Mouse (Mus musculus): ENCODE results near the gene Agpat2. TPM values are rescaled to one million over a fixed set of nuclear protein-coding genes. Genes with fewer than 3 reads are reported as not detected.

Agpat2 gene
- 13.2 and 14.5 TPM in 2 replicates for polyA plus RNA-seq (2016; fragmentation: Nextera tagmentation; extraction: Ambion mirVana)

DNA sequence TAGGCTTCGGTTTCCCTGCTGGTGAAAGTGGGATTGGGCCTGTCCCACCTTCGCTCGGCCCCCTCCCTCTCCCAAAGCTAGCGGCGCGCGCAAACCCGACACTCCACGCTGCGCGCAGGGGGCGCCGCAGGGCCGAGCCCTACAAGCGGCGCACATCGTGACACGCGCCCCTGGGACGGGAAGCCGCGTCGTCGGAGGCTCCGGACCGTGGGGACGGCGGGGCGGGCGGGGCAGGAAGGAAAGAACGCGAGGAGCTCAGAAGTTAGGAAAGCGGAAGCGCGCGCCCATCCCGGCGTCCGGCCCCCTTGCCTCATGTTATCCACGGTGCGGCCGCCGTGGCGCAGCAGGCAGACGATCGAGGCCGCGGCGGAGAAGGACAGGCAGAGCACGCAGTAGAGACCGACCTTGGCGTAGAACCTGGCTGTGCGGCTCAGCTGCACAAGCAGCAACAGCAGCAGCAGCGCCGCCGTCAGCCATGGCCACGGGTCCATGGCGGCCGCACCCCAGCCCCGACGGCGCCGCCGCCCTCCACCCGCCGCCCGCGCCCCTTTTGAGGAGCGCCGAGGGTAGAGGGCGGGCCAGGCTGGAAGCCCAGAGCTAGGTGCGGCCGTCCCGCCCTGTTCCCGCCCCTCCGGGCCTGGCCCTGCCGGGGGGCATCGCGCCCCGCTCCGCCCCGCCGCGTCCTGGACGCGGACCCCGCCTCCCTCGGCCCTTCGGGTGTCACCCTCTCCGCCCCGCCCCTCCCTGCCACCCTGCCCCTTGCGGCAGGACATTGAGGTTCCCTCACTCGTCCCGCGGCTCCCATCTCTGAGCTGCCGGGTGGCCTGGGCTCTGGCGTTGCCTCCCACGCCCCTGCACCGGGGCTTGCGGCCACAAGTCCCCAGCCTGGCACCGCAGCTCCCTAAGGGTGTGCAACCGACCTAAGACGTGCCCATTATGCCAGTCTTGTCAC lies at the start of gene Agpat2:
Agpat2 (minus strand) TSS at position 698 of the 952 bp plus-strand sequence.
- DNase-seq (ENCODE audit: low spot score): peak; percentile 78
- peak within 1 kb of the TSS; percentile 76 for H3K4me3 ChIP-seq
- H3K4me1 ChIP-seq: peaks cover 20% of the 10 kb centered on the region
- H3K9me3 ChIP-seq (replicated peaks): no peaks in the 10 kb centered on the region
- no peaks in the 10 kb centered on the region for H3K36me3 ChIP-seq
- peaks cover 59% of the 10 kb centered on the region for H3K27me3 ChIP-seq (ENCODE audit: low read depth, poor library complexity, severe bottlenecking)
- peak within 1 kb of the TSS; percentile 85 for H3K27ac ChIP-seq
- under 1% methylated on average over 98 of the region's 103 CpGs for WGBS

DNA sequence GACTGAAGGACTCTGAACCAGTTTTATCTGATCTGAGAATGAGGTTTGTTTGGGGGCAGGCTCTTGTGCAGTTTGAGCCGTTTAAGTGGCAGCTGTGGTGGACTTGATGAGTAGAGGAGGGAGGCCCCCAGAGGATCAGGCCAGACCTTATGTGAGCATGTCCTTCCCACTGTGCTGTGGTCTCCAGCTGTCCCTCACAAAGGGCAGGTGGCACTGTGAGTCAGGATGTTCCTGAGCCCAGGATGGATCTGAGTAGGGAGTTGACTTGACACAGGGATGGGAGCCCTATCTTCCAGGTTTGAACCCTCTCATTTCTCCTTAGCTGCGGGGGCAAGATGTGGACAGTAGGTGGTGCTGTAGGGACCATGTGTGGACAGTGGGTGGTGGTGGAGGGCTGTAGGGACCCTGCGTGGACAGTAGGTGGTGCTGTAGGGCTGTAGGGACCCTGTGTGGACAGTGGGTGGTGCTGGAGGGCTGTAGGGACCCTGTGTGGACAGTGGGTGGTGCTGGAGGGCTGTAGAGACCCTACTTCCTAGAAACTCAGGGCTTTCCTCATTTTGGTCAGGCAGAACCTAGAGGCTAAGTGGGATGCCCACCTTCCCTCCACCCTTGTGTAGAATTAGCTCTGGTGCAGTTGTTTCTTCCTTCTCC lies 42.6 kb upstream of the Agpat2 start:
- WGBS: 34% methylated on average over 3 of the region's 3 CpGs

DNA sequence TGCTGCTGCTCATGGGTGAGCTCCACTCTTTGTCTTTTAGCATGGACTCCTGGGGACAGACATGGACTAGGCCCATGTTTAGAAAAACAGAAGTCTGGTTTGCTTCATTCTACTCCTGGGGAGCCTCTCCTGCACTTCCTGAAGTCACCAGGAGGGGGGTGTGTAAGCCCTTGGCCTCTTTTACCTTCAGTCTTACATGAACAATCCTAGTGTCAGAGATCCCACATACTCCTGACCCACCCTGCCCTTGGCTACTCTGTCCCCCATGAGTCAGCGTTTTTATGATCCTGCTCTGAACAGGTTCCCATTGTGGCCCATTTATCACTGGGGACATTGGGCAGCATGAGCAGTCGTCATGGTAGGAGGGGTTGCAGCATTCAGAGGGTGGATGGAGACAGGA lies 39.7 kb upstream of the Agpat2 start:
- DNase-seq (ENCODE audit: low spot score): peak; percentile 63
- 57% methylated on average over 2 of the region's 2 CpGs for WGBS

More for the DNA sequence above, 42.6 kb upstream of the Agpat2 start:
- no peak overlapping the region for H3K4me3 ChIP-seq
- H3K27me3 ChIP-seq (ENCODE audit: low read depth, poor library complexity, severe bottlenecking): no peaks in the 10 kb centered on the region
- peak; percentile 87 for DNase-seq (ENCODE audit: low spot score)
- no peak overlapping the region for H3K27ac ChIP-seq
- no peaks in the 10 kb centered on the region for H3K4me1 ChIP-seq
- H3K9me3 ChIP-seq (replicated peaks): no peaks in the 10 kb centered on the region
- no peaks in the 10 kb centered on the region for H3K36me3 ChIP-seq

DNA sequence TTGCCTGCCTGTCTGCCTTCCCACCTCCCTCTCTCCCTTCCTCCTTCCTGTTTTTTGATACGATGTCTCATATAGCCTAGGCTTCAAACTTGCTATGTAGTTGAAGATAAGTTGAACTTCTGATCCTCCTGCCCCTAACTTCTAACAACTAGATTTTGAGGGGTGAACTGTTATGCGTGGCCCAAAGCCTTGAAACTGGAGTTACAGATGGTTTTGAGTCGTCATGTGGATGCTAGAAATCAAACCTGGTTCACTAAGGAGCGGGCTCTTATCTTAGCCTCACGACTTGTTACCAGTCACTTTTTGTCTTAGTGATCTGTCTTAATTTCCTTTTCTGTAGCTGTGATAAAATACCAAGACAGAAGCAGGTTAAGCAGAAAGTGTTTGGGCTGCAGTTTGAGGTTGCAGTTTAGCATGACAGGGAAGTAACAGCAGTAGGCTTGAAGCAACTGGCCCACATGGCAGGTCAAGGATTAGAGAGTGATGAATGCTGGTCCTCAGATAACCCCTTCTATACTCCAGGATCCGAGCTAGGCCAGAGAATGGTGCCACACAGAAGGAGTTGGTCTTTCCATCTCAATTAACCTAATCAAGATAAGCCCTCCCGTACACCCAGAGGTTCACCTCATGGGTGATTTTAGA lies 36.9 kb upstream of the Agpat2 start:
- peak overlapping the region; percentile 97; the same call in 1 of the 2 replicates for H3K27ac ChIP-seq
- WGBS: 73% methylated on average over 7 of the region's 7 CpGs
- H3K4me3 ChIP-seq: no peak overlapping the region
- DNase-seq (ENCODE audit: low spot score): no peak
- H3K9me3 ChIP-seq (replicated peaks): no peaks in the 10 kb centered on the region
- H3K36me3 ChIP-seq: peaks cover 32% of the 10 kb centered on the region
- no peaks in the 10 kb centered on the region for H3K27me3 ChIP-seq (ENCODE audit: low read depth, poor library complexity, severe bottlenecking)
- peaks cover 28% of the 10 kb centered on the region for H3K4me1 ChIP-seq

More for the DNA sequence above, 39.7 kb upstream of the Agpat2 start:
- Histone ChIP-seq H3K9me3 (replicated peaks) (no peaks in the 10 kb centered on the region), H3K27ac (no peak overlapping the region), H3K4me1 (peaks cover 12% of the 10 kb centered on the region), H3K27me3 (ENCODE audit: low read depth, poor library complexity, severe bottlenecking) (no peaks in the 10 kb centered on the region), H3K4me3 (no peak overlapping the region), H3K36me3 (peaks cover 3% of the 10 kb centered on the region; the same call in 1 of the 2 replicates)

DNA sequence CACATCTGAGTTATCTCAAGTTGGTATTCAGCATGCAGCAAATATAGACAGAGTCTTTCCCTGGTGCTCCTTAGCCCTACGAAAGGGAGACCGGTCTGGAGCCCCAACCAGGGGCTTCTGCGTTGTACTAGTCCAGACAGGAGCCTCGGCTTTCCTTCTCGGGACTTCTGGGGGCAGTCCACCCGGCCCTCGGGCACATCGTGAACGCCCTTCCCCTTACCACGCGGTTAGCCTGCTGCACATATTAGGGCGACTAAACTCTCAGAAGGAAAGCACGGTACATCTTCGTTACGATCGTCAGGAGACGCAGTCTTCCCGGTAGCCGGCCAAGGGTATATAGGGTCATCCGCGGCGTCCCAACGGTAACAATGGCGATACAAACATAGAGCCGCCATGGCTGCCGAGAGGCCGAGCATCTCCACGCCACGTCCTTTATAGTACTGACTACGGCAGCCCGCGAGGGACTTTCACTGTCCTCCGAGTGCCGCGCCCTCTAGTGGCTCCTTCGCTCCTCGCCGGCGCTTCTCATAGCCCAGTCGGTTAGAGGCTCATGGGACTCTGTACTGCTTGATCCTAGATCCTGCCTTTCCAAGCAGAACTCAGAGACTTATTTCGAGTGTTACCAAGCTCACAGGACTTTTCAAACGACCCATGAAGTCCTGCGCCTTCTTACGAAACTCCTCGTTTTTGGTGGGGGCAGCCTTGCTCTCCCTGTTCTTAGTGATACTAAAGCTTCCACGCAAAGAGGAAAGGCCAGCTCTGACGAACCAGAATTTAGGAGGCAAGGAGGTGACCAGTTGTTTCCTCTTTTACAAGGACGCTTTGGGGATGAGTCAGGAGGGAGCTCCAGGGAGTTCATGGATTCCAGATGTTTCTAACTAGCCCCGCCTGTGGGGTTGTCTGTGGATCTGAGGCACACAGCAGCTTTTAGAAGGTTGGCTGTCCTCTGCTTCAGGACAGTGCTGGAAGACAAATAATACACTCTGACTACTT lies 35.9 kb upstream of the Agpat2 start:
- WGBS: 4% methylated on average over 49 of the region's 49 CpGs
- H3K4me1 ChIP-seq: peaks cover 36% of the 10 kb centered on the region
- H3K27ac ChIP-seq: peak overlapping the region; percentile 97
- peak; percentile 100 for DNase-seq (ENCODE audit: low spot score)
- no peaks in the 10 kb centered on the region for H3K9me3 ChIP-seq (replicated peaks)
- H3K27me3 ChIP-seq (ENCODE audit: low read depth, poor library complexity, severe bottlenecking): no peaks in the 10 kb centered on the region
- peaks cover 41% of the 10 kb centered on the region for H3K36me3 ChIP-seq
- peak overlapping the region; percentile 79 for H3K4me3 ChIP-seq

DNA sequence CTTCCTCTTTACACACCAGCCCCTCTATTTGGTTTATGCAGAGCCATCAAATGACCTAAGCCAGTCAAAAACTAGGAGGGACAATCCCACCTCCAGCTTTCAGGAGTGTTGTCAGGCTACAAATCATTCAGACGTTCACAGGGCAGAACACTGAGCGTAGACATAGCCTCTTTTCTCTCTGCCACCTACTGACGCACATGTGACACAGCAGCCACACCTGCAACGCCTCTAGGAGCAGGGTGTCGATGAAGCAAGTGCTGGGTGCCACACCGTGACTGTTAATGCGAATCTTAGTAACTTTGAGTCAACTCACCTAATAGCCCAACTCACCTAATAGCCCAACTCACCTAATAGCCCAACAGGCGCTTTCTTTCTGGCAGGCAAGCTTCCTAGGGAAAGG lies 34.9 kb upstream of the Agpat2 start:
- Histone ChIP-seq H3K4me1 (peaks cover 45% of the 10 kb centered on the region), H3K9me3 (replicated peaks) (no peaks in the 10 kb centered on the region), H3K36me3 (peaks cover 52% of the 10 kb centered on the region), H3K27me3 (ENCODE audit: low read depth, poor library complexity, severe bottlenecking) (no peaks in the 10 kb centered on the region), H3K4me3 (peak overlapping the region; percentile 79), H3K27ac (peak overlapping the region; percentile 97)
- WGBS: 10% methylated on average over 8 of the region's 8 CpGs
- DNase-seq (ENCODE audit: low spot score): peak; percentile 56

DNA sequence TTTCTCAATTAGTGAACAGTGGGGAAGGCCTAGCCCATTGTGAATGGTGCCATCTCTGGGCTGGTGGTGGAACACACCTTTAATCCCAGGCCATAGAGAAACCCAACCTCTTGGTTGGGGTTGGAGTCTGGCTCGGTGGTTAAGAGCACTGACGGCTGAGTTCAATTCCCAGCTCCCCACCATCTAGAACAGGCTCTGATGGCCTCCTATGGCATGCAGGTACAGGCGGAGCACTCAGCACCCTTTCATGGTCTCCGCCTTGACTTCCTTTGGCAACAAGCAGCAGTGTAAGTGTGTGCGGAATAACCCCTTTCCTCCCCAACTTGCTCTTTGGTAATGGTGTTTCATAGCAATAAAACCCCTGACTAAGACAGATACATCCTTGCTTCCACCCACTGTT lies 34.4 kb upstream of the Agpat2 start:
- no peaks in the 10 kb centered on the region for H3K9me3 ChIP-seq (replicated peaks)
- H3K4me1 ChIP-seq: peaks cover 45% of the 10 kb centered on the region
- H3K4me3 ChIP-seq: peak overlapping the region; percentile 79
- H3K27ac ChIP-seq: peak overlapping the region; percentile 97; the same call in 1 of the 2 replicates
- 71% methylated on average over 5 of the region's 5 CpGs for WGBS
- DNase-seq (ENCODE audit: low spot score): no peak
- H3K27me3 ChIP-seq (ENCODE audit: low read depth, poor library complexity, severe bottlenecking): no peaks in the 10 kb centered on the region
- peaks cover 57% of the 10 kb centered on the region for H3K36me3 ChIP-seq

DNA sequence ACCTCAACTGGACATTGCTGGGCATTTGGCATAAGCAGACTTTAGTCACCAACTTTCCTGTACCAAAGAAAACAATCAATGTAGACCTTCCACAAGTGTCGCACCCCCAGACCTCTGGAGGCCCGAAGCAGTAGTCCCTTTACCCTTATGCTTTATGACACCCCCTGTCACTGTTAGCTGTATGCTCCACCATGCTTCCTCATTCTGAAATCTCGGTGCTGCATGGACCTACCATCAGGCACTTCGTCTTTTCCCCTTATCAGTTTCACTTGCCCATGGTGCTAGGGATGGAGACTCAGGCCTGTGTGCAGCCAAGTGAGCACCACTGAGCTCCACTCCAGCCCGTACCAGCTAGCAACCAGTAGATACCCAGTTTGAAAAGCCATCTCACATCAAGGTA lies 33.8 kb upstream of the Agpat2 start:
- Histone ChIP-seq H3K9me3 (replicated peaks) (no peaks in the 10 kb centered on the region), H3K36me3 (peaks cover 61% of the 10 kb centered on the region), H3K27ac (peak overlapping the region; percentile 97; the same call in 1 of the 2 replicates), H3K4me1 (peaks cover 48% of the 10 kb centered on the region), H3K27me3 (ENCODE audit: low read depth, poor library complexity, severe bottlenecking) (no peaks in the 10 kb centered on the region), H3K4me3 (peak overlapping the region; percentile 79)
- WGBS: 91% methylated on average over 5 of the region's 5 CpGs
- no peak for DNase-seq (ENCODE audit: low spot score)

DNA sequence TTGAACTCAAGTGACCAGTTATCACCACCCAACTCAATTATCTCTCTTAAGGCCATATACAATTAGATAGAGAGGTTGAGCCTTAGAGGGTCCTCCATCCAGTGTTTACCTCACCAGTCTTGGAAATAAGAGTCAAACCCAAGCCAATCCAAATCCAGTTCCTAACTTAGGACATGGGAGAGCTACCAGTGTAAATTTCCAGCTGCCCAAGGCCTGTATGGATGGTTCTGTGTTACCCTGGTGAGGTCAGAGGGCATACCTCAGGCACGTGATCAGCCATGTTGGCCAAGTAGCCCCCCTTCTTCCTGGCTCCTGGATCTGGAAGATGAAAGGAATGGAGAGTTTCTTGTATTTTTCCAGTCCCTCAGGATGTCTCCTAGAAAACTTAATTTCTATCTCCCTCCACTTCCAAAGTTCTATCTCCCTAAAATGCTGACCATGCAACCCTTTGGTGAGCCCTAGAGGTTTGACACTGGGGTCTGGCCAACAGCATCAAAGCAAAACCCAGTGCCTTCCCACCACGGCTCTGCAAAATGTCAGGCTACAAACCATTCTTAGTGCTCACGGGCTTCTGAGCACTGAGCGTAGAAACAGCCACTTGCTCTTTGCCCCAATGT lies 33.2 kb upstream of the Agpat2 start:
- Histone ChIP-seq H3K27me3 (ENCODE audit: low read depth, poor library complexity, severe bottlenecking) (no peaks in the 10 kb centered on the region), H3K9me3 (replicated peaks) (no peaks in the 10 kb centered on the region), H3K4me3 (peak overlapping the region; percentile 79), H3K27ac (no peak overlapping the region), H3K36me3 (peaks cover 68% of the 10 kb centered on the region), H3K4me1 (peaks cover 53% of the 10 kb centered on the region)
- DNase-seq (ENCODE audit: low spot score): no peak
- 86% methylated on average over 4 of the region's 4 CpGs for WGBS

DNA sequence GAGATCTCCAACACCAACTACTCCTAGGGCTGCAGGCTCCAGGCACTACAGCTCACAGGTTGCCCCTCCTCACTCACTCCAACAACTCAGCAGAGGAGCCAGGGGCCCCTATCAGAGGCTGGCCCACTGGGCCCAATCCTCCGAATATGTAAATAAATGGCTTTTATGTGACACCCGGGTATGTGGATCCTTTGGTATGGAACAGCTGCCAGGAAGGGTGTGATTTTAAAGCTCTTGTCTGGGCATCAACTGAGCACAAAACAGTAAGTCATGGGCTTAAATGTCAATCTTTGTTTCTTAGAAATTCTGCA lies 32.1 kb upstream of the Agpat2 start:
- DNase-seq (ENCODE audit: low spot score): no peak
- Histone ChIP-seq H3K27ac (no peak overlapping the region), H3K4me1 (peaks cover 55% of the 10 kb centered on the region), H3K4me3 (no peak overlapping the region), H3K36me3 (peaks cover 76% of the 10 kb centered on the region), H3K27me3 (ENCODE audit: low read depth, poor library complexity, severe bottlenecking) (no peaks in the 10 kb centered on the region), H3K9me3 (replicated peaks) (no peaks in the 10 kb centered on the region)
- WGBS: 59% methylated on average over 2 of the region's 2 CpGs

DNA sequence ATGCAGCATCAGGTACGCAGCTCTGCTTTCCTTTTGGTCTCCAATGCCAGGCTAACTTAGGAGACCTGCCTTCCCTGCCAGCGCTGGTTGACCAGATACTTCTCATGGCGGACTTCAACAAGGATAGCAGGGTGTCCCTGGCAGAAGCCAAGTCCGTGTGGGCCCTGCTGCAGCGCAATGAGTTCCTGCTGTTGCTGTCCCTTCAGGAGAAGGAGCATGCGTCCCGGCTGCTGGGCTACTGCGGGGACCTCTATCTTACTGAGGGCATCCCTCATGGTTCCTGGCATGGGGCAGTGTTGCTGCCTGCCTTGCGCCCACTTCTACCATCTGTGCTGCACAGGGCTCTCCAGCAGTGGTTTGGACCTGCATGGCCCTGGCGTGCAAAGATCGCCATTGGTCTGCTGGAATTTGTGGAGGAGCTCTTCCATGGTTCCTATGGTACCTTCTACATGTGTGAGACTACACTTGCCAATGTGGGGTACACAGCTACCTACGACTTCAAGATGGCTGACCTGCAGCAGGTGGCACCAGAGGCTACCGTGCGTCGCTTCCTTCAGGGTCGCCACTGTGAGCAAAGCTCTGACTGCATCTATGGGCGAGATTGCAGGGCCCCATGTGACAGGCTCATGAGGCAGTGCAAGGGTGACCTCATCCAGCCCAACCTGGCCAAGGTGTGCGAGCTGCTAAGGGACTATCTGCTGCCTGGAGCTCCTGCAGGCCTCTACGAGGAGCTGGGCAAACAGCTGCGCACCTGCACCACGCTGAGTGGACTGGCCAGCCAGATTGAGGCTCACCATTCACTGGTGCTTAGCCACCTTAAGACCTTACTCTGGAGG lies 31.5 kb upstream of the Agpat2 start:
- H3K27ac ChIP-seq: no peak overlapping the region
- peaks cover 56% of the 10 kb centered on the region for H3K4me1 ChIP-seq
- peaks cover 76% of the 10 kb centered on the region for H3K36me3 ChIP-seq

More for the DNA sequence above, 31.5 kb upstream of the Agpat2 start:
- H3K27me3 ChIP-seq (ENCODE audit: low read depth, poor library complexity, severe bottlenecking): no peaks in the 10 kb centered on the region
- 72% methylated on average over 21 of the region's 21 CpGs for WGBS
- no peaks in the 10 kb centered on the region for H3K9me3 ChIP-seq (replicated peaks)
- no peak overlapping the region for H3K4me3 ChIP-seq
- DNase-seq (ENCODE audit: low spot score): no peak

Measured in limb, embryonic 10.5 days (tissue).